Comparison of ENCODE assay signal across 18 mouse cellular contexts in genomic region chr2:83698484-83698883, GRCm38 (mm10). TPM values are rescaled to one million over a fixed set of nuclear protein-coding genes. Genes with fewer than 3 reads are reported as not detected.
DNase-seq lines count a peak whose midpoint lies in the region; ATAC-seq and TF ChIP-seq lines count a peak whose summit lies in the region.
"Had no signal": no experiment of that assay in that cellular context is flagged by ENCODE, and none has a peak within 500 bp of the region (broad histone marks: within the 10 kb centered on the region; RNA-seq: fewer than 3 reads in every experiment).

No protein-coding gene starts in this region.

- H3K27ac ChIP-seq in left cerebral cortex, adult 2 months = no peak overlapping the region
- H3K27ac ChIP-seq: limb, embryonic 10.5 days; midbrain, embryonic 10.5 days had no signal

- ATAC-seq in CD4-positive, CD25-positive, alpha-beta regulatory T cell, adult 4 months = no peak
- ATAC-seq: activated CD4-positive, CD25-positive, alpha-beta regulatory T cell, adult 4 months; forebrain, embryonic 14.5 days had no signal

- intact Hi-C loops in left cerebral cortex, adult 2 months (cut with DNase I) = no loop called here

- peak; percentile 23 for TF ChIP-seq CTCF in left cerebral cortex, adult 2 months (IDR thresholded peaks at IDR 0.05)

- peak; percentile 64 for DNase-seq in CD4-positive, CD25-positive, alpha-beta regulatory T cell, adult 2 months (ENCODE audit: low read depth, low spot score)
- DNase-seq in left cerebral cortex, adult 2 months (ENCODE audit: extremely low spot score in 1 of 2, low spot score in 2 of 2) = no peak
- no peak for DNase-seq in left cerebral cortex, adult 18-20 months (ENCODE audit: low spot score in 2 of 2)
- peak; percentile 19 for DNase-seq in CD4-positive helper T cell, adult 2 months (ENCODE audit: low read depth, low spot score)
- peak; percentile 62 for DNase-seq in induced T-regulatory cell, adult 2 months (ENCODE audit: low read depth)
- no peak for DNase-seq in right cerebral cortex, postnatal 10 days (ENCODE audit: low spot score in 2 of 2)
- DNase-seq in thymus, postnatal 14 days = no peak
- DNase-seq: adrenal gland, postnatal 25 days; cerebellum, postnatal 10 days; kidney, adult 11 months; kidney, postnatal 25 days; lung, adult 18-20 months had no signal

- no peak overlapping the region for H3K4me3 ChIP-seq in left cerebral cortex, adult 2 months
- H3K4me3 ChIP-seq: heart, embryonic 12.5 days; limb, embryonic 10.5 days; midbrain, embryonic 10.5 days had no signal

RNA-seq across cellular contexts. Expression of gene Itgav, which starts 25.7 kb away (rescaled TPM):
- polyA plus RNA-seq in CD4-positive, CD25-positive, alpha-beta regulatory T cell, adult 4 months (2017; shearing (Covaris generic)) = 10 to 100 TPM; 46.8 to 71.6 TPM
- 100 to 1,000 TPM; 135 to 149 TPM for total RNA-seq in left cerebral cortex, adult 2 months (2021)
- total RNA-seq in left cerebral cortex, adult 18-20 months (2021) = 100 to 1,000 TPM; 138 to 149 TPM

RNA-seq across cellular contexts. Expression of gene Zc3h15, which starts 54.2 kb away (rescaled TPM):
- polyA plus RNA-seq in CD4-positive, CD25-positive, alpha-beta regulatory T cell, adult 4 months (2017; shearing (Covaris generic)) = 100 to 1,000 TPM in 1 of 2 experiments, 10 to 100 TPM in 1; 83.6 to 124 TPM
- total RNA-seq in left cerebral cortex, adult 2 months (2021) = 100 to 1,000 TPM; 143 to 148 TPM
- total RNA-seq in left cerebral cortex, adult 18-20 months (2021) = 100 to 1,000 TPM; 142 to 145 TPM

Comparison
In these comparisons a context has a peak if more than half of its experiments do, and no peak if none do; other contexts are left out.
1. DNase-seq: peak in CD4-positive, CD25-positive, alpha-beta regulatory T cell, adult 2 months (single experiment), CD4-positive helper T cell, adult 2 months (single experiment) and induced T-regulatory cell, adult 2 months (single experiment); none in left cerebral cortex, adult 2 months (0 of 2), left cerebral cortex, adult 18-20 months (0 of 2), right cerebral cortex, postnatal 10 days (0 of 2) and thymus, postnatal 14 days (single experiment).